Mouse (Mus musculus) forebrain, embryonic 14.5 days (tissue): ENCODE results near the gene Acadvl. TPM values are rescaled to one million over a fixed set of nuclear protein-coding genes. Genes with fewer than 3 reads are reported as not detected.
A peak's percentile ranks its signal among the peaks of the same experiment; 100 is the strongest.

ENCODE experiments used
- ATAC-seq: fragments of 200-750 bp; cut with Nextera tagmentation; 2 replicates; pipeline ENCODE4 v1.8.0; 2017; ENCODE audit warnings: mild to moderate bottlenecking, moderate library complexity
- DNase-seq: peaks from one replicate; pipeline ENCODE4 v3.0.0-alpha.2; 2015; ENCODE audit warnings: low spot score
- H3K27ac ChIP-seq: fragments of 300-500 bp; sonication (generic); 2 replicates; pipeline ENCODE4 v1.5.1; 2014; ENCODE audit warnings: low read depth, mild to moderate bottlenecking, control low read depth, low read length, moderate library complexity
- H3K27me3 ChIP-seq: fragments of 300-500 bp; sonication (generic); replicated peaks from 2 replicates; pipeline ENCODE4 v1.6.1; 2014; ENCODE audit warnings: low read length, control low read depth, mixed read lengths; ENCODE audit not compliant: control insufficient read depth, insufficient read depth
- H3K36me3 ChIP-seq: fragments of 300-500 bp; sonication (generic); 2 replicates; pipeline ENCODE4 v1.6.1; 2014; ENCODE audit warnings: low read length, control low read depth; ENCODE audit not compliant: control insufficient read depth, insufficient read depth
- H3K4me1 ChIP-seq: fragments of 300-500 bp; sonication (generic); 2 replicates; pipeline ENCODE4 v1.6.1; 2014; ENCODE audit warnings: antibody characterized with exemption, low read length, control low read depth; ENCODE audit not compliant: control insufficient read depth, insufficient read depth
- H3K4me2 ChIP-seq: fragments of 300-500 bp; sonication (generic); 2 replicates; pipeline ENCODE4 v1.6.1; 2014; ENCODE audit warnings: mild to moderate bottlenecking, control low read depth, low read length
- H3K4me3 ChIP-seq: fragments of 300-500 bp; sonication (generic); 2 replicates; pipeline ENCODE4 v1.5.1; 2014; ENCODE audit warnings: low read depth, low read length, control low read depth
- H3K9ac ChIP-seq: fragments of 300-500 bp; sonication (generic); 2 replicates; pipeline ENCODE4 v1.6.1; 2014; ENCODE audit warnings: mild to moderate bottlenecking, low read length, control low read depth, moderate library complexity
- H3K9me3 ChIP-seq: fragments of 300-500 bp; sonication (generic); replicated peaks from 2 replicates; pipeline ENCODE4 v1.6.1; 2016; ENCODE audit warnings: low read length, control low read depth, mixed read lengths; ENCODE audit not compliant: control insufficient read depth
- WGBS: fragments of 180-500 bp; shearing (Covaris S2); extraction: QIAGEN DNeasy Blood & Tissue Kit; methylation state at CpG from one replicate; pipeline ENCODE4 v1.1.7; 2014; 5-methylcytosine and 5-hydroxymethylcytosine counted together
- polyA plus RNA-seq: library from polyadenylated mRNA; unstranded; fragments of >200 nt; fragmentation: Nextera tagmentation; extraction: Ambion mirVana; gene quantifications from 2 replicates; pipeline ENCODE4 v1.2.1, GENCODE M21; 2014

The Acadvl gene
- polyA plus RNA-seq, 1 experiment from 2014 or later = 53.3 TPM

DNA sequence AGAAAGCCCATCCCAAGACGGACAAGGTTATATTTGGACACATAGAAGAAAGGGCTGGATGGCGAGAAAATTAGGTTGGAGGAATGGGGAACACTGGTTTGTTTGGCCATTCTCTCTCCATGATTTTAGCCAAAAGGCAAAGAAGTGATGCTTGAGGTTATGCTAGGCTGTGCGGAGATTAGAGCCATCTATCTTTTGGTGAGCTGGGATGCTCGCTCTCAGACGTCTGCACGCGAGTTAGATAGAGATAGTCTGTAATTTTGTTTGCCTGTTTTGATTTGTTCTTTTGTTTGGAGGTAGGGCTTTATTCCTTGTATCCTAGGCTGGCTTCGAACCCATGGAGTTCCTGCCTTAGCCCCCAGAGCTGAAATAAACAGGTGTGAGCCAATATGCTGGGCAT is 14.1 kb downstream of the Acadvl start:
- Histone ChIP-seq H3K27me3 (no peaks in the 10 kb centered on the region), H3K27ac (peak overlapping the region; percentile 94; the same call in 1 of the 2 replicates), H3K4me1 (peaks cover 29% of the 10 kb centered on the region), H3K9ac (peak overlapping the region; percentile 82), H3K9me3 (no peaks in the 10 kb centered on the region), H3K4me3 (peak overlapping the region; percentile 66), H3K4me2 (peak overlapping the region; percentile 85), H3K36me3 (peaks cover 45% of the 10 kb centered on the region)
- ATAC-seq (no peak), DNase-seq (no peak)
- WGBS = 11% methylated on average over 8 of the region's 8 CpGs

DNA sequence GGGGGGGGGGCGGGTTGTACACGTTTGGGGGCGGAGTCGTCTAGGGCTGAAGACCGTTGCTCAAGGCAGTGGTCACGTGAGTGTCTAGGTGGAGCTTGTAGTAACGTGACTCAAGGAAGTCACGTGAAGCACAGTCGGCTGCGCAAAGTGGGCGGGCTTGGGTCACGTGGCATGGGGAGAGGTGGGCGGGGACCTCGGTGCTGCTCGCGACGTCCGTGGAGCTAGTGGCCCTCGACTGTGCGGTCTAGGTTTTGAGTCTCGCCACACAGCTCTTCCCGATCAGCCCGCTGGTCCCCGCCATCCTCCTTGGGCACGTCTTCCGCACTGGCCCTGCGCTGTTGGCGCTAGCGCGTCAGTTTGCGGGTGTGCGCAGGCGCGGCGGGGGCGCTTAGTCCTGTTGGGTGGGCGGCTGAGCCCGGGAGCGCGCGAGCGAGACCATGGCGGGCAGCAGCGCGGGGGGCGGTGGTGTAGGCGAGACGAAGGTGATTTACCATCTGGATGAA is 14.8 kb downstream of the Acadvl start, which contains the start of gene Dvl2:
Gene Dvl2, plus strand, starts transcription at position 200 of the 503 bp plus-strand sequence.
- Histone ChIP-seq H3K36me3 (peaks cover 38% of the 10 kb centered on the region), H3K4me2 (peak within 1 kb of the TSS; percentile 85), H3K4me1 (peaks cover 29% of the 10 kb centered on the region), H3K27ac (peak within 1 kb of the TSS; percentile 94), H3K9ac (peak within 1 kb of the TSS; percentile 82), H3K4me3 (peak within 1 kb of the TSS; percentile 66), H3K27me3 (no peaks in the 10 kb centered on the region), H3K9me3 (no peaks in the 10 kb centered on the region)
- under 1% methylated on average over 44 of the region's 48 CpGs for WGBS
- ATAC-seq (peak; percentile 69), DNase-seq (peak; percentile 98)

DNA sequence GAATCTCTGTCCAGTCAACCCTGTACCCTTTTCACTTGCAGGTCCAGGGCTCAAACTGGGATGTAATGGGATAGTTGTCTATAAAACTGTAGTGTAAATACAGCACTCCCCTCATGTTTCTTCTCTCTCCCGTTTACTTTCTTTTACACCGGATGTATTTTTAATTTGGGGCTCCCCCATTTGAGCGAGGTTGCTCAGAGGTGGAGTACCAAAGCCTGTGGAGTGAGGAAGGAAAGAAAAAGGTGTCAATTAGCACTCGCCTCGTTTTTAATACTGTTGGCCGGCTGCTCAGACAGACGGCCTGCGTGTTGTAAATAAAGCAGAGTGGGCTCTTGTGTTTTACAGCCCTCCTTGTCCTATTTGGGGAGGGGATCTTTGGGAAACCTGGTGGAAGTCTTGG is 15.5 kb downstream of the Acadvl start:
- no peak for DNase-seq
- H3K36me3 ChIP-seq = peaks cover 31% of the 10 kb centered on the region
- 78% methylated on average over 8 of the region's 8 CpGs for WGBS
- ATAC-seq = no peak
- peaks cover 31% of the 10 kb centered on the region for H3K4me1 ChIP-seq
- H3K27me3 ChIP-seq = no peaks in the 10 kb centered on the region
- no peak overlapping the region for H3K4me2 ChIP-seq
- H3K9me3 ChIP-seq = no peaks in the 10 kb centered on the region
- no peak overlapping the region for H3K9ac ChIP-seq
- H3K4me3 ChIP-seq = 0 out of 2 replicates have a peak overlapping the region, but pooled peaks have one; percentile 66
- H3K27ac ChIP-seq = no peak overlapping the region

DNA sequence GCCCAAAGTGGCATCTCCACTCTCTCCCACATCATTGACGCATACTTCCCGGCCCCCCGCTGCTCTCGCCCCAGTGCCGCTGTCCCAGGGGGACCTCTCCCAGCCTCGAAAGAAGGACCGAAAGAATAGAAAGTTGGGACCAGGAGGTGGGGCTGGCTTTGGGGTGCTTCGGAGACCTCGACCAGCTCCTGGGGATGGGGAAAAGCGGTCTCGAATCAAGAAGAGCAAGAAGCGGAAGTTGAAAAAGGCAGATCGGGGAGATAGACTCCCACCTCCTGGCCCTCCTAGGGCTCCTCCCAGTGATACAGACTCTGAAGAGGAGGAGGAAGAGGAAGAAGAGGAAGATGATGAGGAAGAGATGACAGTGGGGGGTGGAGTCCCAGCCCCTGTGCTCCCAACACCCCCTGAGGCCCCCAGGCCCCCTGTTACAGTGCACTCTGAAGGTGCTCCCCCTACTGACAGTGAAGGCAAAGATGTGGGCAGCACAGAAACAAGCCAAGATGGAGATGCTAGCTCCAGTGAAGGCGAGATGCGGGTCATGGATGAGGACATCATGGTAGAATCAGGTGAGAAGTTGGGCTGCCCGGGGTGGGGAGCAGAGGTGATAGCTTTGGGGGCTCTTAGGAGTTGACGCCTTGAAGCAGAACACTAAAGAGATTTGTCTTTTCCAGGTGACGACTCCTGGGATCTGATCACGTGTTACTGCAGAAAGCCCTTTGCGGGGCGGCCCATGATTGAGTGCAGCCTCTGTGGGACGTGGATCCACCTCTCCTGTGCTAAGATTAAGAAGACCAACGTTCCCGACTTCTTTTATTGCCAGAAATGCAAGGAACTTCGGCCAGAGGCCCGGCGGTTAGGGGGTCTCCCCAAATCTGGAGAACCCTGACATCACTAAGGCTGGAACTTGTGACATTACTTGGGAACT is 16.4 kb downstream of the Acadvl start:
- WGBS = 92% methylated on average over 27 of the region's 27 CpGs
- no peak overlapping the region for H3K9ac ChIP-seq
- no peaks in the 10 kb centered on the region for H3K27me3 ChIP-seq
- no peak overlapping the region for H3K27ac ChIP-seq
- ATAC-seq = no peak
- peaks cover 31% of the 10 kb centered on the region for H3K4me1 ChIP-seq
- no peak overlapping the region for H3K4me2 ChIP-seq
- 0 out of 2 replicates have a peak overlapping the region, but pooled peaks have one; percentile 2 for H3K4me3 ChIP-seq
- DNase-seq = no peak
- no peaks in the 10 kb centered on the region for H3K9me3 ChIP-seq
- peaks cover 36% of the 10 kb centered on the region for H3K36me3 ChIP-seq

DNA sequence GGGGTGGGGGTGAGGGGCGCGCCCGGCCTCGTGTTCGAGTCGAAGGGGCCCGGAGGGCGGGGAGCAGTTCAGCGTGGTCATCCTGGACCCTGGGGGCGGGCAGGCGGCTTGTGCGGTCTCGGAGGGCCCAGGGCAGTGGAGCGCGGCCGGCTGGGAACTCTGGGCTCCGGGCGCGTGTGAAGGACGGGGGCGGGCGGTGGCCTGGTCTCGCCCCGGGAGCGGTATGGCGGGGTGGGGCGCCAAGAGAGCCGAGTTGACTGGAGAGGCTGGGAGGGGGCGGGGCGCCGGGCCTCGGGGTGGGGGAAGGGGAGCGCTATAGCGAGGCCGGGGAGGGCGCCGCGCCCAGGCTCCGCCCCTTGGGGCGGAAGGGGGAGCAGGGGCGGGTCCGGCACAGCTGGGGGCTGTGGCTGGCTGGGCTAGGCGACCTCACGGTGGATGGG is 18.1 kb downstream of the Acadvl start:
- Histone ChIP-seq H3K27me3 (no peaks in the 10 kb centered on the region), H3K4me1 (peaks cover 28% of the 10 kb centered on the region), H3K4me2 (peak overlapping the region; percentile 61), H3K36me3 (peaks cover 43% of the 10 kb centered on the region), H3K9ac (peak overlapping the region; percentile 91), H3K27ac (peak overlapping the region; percentile 95), H3K4me3 (peak overlapping the region; percentile 96), H3K9me3 (no peaks in the 10 kb centered on the region)
- under 1% methylated on average over 33 of the region's 44 CpGs for WGBS
- ATAC-seq = peak; percentile 18
- DNase-seq = peak; percentile 79

DNA sequence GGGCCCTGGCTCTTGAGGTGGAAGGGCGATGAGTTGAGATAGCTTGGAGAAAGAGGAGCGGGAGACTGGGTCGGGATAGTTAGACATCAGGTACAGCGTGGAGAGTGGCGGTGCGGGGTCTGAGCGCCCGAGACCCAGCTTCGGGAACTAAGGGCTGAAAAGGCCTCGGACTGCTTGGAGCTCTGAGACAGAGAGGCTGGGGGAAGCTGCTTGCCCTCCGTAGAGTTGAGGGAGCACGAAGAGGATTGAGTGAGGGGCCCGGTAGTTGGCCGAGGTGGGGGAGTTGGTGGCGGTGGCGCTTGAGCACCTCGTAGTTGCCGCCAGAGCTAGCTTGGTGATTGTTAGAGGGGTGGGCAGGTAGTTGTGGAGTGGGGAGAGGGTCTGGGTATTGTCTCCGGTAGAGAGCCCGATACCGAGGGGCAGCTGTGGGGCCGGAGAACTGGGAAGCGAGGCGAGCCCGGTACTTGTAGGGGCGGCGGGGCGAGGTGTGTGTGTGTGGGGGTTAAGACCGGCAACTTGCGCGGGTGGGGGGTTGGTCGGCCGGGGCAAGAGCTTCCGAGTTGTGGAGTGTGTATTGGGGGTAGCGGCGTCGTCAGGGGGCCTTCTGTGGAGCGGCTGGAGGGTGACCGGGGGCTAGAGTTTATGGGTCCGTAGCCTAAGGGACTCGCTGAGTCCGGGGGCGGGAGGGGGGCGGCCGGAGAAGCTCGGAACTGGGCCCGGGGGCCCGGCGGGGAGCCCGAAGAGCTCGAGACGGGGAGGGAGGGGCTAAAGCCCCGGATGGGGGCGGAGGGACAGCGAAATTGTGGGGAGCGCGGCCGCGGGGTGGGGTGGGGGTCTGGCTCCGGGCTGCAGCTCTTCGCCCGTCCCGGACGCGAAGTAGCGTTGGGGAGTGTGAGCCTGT is 18.8 kb downstream of the Acadvl start:
- peak; percentile 53 for DNase-seq

DNA sequence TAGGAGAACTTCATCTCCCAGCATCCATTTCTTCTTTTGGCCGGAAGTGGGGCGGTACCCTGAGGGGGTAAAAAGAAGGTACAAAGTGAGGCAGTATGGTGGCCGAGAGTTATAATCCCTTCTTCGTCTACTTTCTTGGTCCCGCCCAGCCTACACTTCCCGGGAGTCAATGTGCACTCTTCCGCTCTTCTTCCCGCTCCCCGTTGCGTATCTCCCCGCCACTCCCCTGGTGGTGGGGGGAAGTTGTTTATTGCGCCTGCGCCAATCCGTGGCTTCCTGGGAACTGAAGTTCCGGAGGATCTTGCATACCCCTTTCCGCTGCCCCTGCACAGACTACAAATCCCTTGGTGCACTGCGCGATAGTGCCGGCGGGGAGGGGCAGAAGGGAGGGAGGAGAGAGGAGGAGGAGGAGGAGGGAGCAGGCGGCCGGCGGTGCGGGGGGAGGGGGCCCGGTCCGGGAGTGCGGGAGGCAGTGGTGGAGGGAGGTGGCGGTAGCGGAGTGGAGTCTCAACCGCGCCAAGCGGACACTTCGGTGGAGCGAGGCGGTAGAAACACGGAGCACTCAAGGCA is 19.7 kb downstream of the Acadvl start, which contains the start of gene Phf23:
Gene Phf23, plus strand, starts transcription at position 387 of the 570 bp plus-strand sequence.
- H3K27me3 ChIP-seq = no peaks in the 10 kb centered on the region
- peaks cover 18% of the 10 kb centered on the region for H3K4me1 ChIP-seq
- ATAC-seq = peak; percentile 83
- H3K4me2 ChIP-seq = peak within 1 kb of the TSS; percentile 61
- H3K27ac ChIP-seq = peak within 1 kb of the TSS; percentile 95
- peak; percentile 99 for DNase-seq
- H3K36me3 ChIP-seq = peaks cover 43% of the 10 kb centered on the region
- H3K4me3 ChIP-seq = peak within 1 kb of the TSS; percentile 96
- no peaks in the 10 kb centered on the region for H3K9me3 ChIP-seq
- H3K9ac ChIP-seq = peak within 1 kb of the TSS; percentile 91
- 1% methylated on average over 36 of the region's 36 CpGs for WGBS

More for the DNA sequence above, 18.8 kb downstream of the Acadvl start:
- H3K27me3 ChIP-seq = no peaks in the 10 kb centered on the region
- peak overlapping the region; percentile 96 for H3K4me3 ChIP-seq
- H3K4me2 ChIP-seq = peak overlapping the region; percentile 61
- H3K36me3 ChIP-seq = peaks cover 43% of the 10 kb centered on the region
- H3K4me1 ChIP-seq = peaks cover 21% of the 10 kb centered on the region
- peak overlapping the region; percentile 95 for H3K27ac ChIP-seq
- under 1% methylated on average over 64 of the region's 66 CpGs for WGBS
- peak overlapping the region; percentile 91 for H3K9ac ChIP-seq
- ATAC-seq = peak; percentile 0; the same call in 1 of the 2 replicates
- H3K9me3 ChIP-seq = no peaks in the 10 kb centered on the region
